Mouse (Mus musculus): ENCODE measurements around the gene Cers1. TPM values are rescaled to one million over a fixed set of nuclear protein-coding genes. Genes with fewer than 3 reads are reported as not detected.

Cers1 gene
- 2.7 TPM in 2 replicates for polyA plus RNA-seq (2012; rRNA removed)

GRCm38 (mm10) chr8:70315624-70316510 lies at the start of gene Cers1:
TSS of gene Cers1 (plus strand) at chr8:70315775.
- DNase-seq = peak; percentile 56
- 6% methylated on average over 66 of the region's 66 CpGs for WGBS
- peak within 1 kb of the TSS; percentile 61 for H3K4me3 ChIP-seq (replicated peaks; ENCODE audit: extremely low read depth, low read depth, low read length)
- TF ChIP-seq CTCF (IDR thresholded peaks at IDR 0.05; ENCODE audit: insufficient read depth, low read length) = no peak
- no peak for TF ChIP-seq POLR2A (IDR thresholded peaks at IDR 0.05; ENCODE audit: borderline replicate concordance, extremely low read depth, low read depth, low read length)
- H3K4me1 ChIP-seq (ENCODE audit: control insufficient read depth, insufficient read depth, low read length) = no peaks in the 10 kb centered on the region

DNA sequence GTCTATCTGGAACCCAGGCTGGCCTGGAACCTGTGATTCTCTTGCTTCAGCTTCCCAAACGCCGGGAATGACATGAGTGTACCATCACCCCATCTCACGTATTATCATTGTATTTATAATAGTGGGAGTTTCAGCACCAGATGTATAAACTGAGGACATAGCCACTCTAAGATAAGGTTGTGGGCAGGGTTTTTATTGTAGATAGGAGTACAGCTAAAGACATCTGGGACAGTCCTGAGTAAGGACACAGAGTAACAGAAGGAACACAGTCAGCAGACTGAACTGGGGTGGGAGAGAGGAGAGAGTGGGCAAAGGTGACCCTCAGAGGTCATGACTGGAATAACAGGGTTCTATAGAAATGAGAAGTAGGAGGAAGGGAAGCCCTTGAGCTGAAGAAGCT lies 47.9 kb upstream of the Cers1 start:
- no peak for TF ChIP-seq POLR2A (IDR thresholded peaks at IDR 0.05; ENCODE audit: borderline replicate concordance, extremely low read depth, low read depth, low read length)
- H3K4me1 ChIP-seq (ENCODE audit: control insufficient read depth, insufficient read depth, low read length) = no peaks in the 10 kb centered on the region; the same call in 1 of the 2 replicates
- H3K4me3 ChIP-seq (replicated peaks; ENCODE audit: extremely low read depth, low read depth, low read length) = no peak overlapping the region
- WGBS = 73% methylated on average over 3 of the region's 3 CpGs
- no peak for DNase-seq

- H3K4me3 ChIP-seq (replicated peaks; ENCODE audit: extremely low read depth, low read depth, low read length) = no peak overlapping the region
- peaks cover 4% of the 10 kb centered on the region; the same call in 1 of the 2 replicates for H3K4me1 ChIP-seq (ENCODE audit: control insufficient read depth, insufficient read depth, low read length)
- WGBS = 62% methylated on average over 5 of the region's 5 CpGs
- no peak for DNase-seq
- TF ChIP-seq POLR2A (IDR thresholded peaks at IDR 0.05; ENCODE audit: borderline replicate concordance, extremely low read depth, low read depth, low read length) (no peak), CTCF (IDR thresholded peaks at IDR 0.05; ENCODE audit: insufficient read depth, low read length) (no peak)
Measured at GRCm38 (mm10) chr8:70268311-70268710, 47.3 kb upstream of the Cers1 start.

DNA sequence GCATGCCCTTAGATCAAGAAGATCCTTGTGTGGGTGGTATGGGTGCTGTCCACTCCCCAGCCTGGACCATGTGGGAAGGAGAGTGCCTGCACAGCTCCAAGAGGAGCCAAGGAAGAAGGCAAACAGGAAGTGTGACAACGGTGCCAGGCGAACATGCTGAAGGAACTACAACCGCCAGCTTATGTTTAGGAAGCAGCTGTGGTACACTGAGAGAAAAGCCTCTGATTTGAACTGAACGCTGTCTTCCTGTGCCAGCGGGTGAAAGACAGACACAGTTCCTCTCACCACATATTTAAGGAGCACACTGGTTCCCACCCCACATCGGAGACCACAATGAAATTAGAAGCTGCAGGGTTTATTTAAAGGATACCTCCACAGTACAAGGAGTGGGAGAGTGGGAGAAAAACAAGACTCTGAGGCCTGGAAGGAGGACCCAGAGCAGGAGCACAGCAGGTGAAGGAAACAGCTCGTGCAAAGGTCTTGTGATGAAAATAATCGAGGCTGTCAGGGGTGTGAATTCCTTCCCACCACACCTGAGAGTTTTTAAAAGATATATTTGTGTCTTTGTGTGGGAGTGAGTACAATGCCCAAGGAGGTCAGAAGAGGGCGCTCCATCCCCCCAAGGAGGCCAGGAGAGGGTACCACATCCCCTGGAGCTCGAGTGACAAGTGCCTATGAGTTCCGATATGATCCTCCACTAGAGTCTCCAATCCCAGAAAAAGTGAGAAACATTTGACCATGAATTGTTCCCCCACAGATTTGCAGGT lies 46.6 kb upstream of the Cers1 start:
- Histone ChIP-seq H3K4me3 (replicated peaks; ENCODE audit: extremely low read depth, low read depth, low read length) (no peak overlapping the region), H3K4me1 (ENCODE audit: control insufficient read depth, insufficient read depth, low read length) (peaks cover 6% of the 10 kb centered on the region; the same call in 1 of the 2 replicates)
- DNase-seq = no peak
- TF ChIP-seq CTCF (IDR thresholded peaks at IDR 0.05; ENCODE audit: insufficient read depth, low read length) (peak; percentile 72), POLR2A (IDR thresholded peaks at IDR 0.05; ENCODE audit: borderline replicate concordance, extremely low read depth, low read depth, low read length) (no peak)
- 19% methylated on average over 11 of the region's 11 CpGs for WGBS

DNA sequence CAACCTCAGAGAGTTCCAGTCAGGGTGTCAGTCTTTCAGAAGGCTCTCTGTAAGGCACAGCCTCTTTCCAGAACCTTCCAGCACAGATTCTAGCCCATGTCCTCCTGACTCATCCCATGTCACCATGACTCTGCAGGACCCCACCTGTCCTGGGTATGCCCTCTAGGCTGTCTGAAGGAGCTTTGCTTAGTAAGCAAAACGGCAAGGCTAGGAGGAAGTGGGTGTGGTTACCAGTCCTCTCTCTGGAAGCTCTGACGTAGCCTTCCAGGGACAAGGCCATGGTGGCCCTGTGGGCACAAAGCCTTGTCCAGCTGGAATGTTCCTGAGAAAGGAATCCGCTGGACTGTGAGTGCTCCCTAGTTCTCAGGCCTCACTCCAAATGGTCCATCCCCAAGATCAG lies 42.6 kb upstream of the Cers1 start:
- 23% methylated on average over 3 of the region's 3 CpGs for WGBS
- H3K4me1 ChIP-seq (ENCODE audit: control insufficient read depth, insufficient read depth, low read length) = peaks cover 14% of the 10 kb centered on the region
- H3K4me3 ChIP-seq (replicated peaks; ENCODE audit: extremely low read depth, low read depth, low read length) = no peak overlapping the region
- TF ChIP-seq CTCF (IDR thresholded peaks at IDR 0.05; ENCODE audit: insufficient read depth, low read length) = no peak
- no peak for TF ChIP-seq POLR2A (IDR thresholded peaks at IDR 0.05; ENCODE audit: borderline replicate concordance, extremely low read depth, low read depth, low read length)
- DNase-seq = no peak

- DNase-seq = no peak
- TF ChIP-seq CTCF (IDR thresholded peaks at IDR 0.05; ENCODE audit: insufficient read depth, low read length) (no peak), POLR2A (IDR thresholded peaks at IDR 0.05; ENCODE audit: borderline replicate concordance, extremely low read depth, low read depth, low read length) (no peak)
- Histone ChIP-seq H3K4me1 (ENCODE audit: control insufficient read depth, insufficient read depth, low read length) (peaks cover 14% of the 10 kb centered on the region), H3K4me3 (replicated peaks; ENCODE audit: extremely low read depth, low read depth, low read length) (no peak overlapping the region)
Measured at GRCm38 (mm10) chr8:70274350-70274749, 41.2 kb upstream of the Cers1 start.

GRCm38 (mm10) chr8:70276476-70276875 lies 39.1 kb upstream of the Cers1 start:
- Histone ChIP-seq H3K4me3 (replicated peaks; ENCODE audit: extremely low read depth, low read depth, low read length) (no peak overlapping the region), H3K4me1 (ENCODE audit: control insufficient read depth, insufficient read depth, low read length) (peaks cover 14% of the 10 kb centered on the region)
- TF ChIP-seq CTCF (IDR thresholded peaks at IDR 0.05; ENCODE audit: insufficient read depth, low read length) = no peak
- no peak for TF ChIP-seq POLR2A (IDR thresholded peaks at IDR 0.05; ENCODE audit: borderline replicate concordance, extremely low read depth, low read depth, low read length)
- 65% methylated on average over 3 of the region's 3 CpGs for WGBS
- no peak for DNase-seq

DNA sequence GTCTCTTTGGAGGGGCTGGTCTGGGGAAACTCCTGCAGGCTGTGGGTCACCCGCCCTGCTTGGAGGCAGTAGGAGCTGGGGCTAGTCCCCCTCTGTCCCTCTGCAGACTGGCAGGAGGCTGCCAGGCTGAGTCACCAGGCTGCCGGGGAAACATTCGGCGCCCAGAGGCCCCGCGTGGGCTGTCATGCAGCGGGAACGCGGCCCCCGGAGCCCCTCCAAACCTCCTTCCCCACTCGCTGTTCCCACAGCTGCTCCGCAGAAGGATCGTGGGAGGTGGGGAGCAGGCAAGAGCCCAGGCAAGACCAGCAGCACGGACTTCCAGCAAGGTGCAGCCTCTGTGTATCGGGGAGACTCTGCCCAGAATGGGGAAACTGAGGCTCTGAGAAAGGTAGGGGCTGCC lies 37.4 kb upstream of the Cers1 start:
- WGBS = 48% methylated on average over 15 of the region's 15 CpGs
- no peak for TF ChIP-seq CTCF (IDR thresholded peaks at IDR 0.05; ENCODE audit: insufficient read depth, low read length)
- no peak for TF ChIP-seq POLR2A (IDR thresholded peaks at IDR 0.05; ENCODE audit: borderline replicate concordance, extremely low read depth, low read depth, low read length)
- Histone ChIP-seq H3K4me3 (replicated peaks; ENCODE audit: extremely low read depth, low read depth, low read length) (no peak overlapping the region), H3K4me1 (ENCODE audit: control insufficient read depth, insufficient read depth, low read length) (peaks cover 16% of the 10 kb centered on the region)
- DNase-seq = no peak

- H3K4me1 ChIP-seq (ENCODE audit: control insufficient read depth, insufficient read depth, low read length) = peaks cover 15% of the 10 kb centered on the region
- TF ChIP-seq POLR2A (IDR thresholded peaks at IDR 0.05; ENCODE audit: borderline replicate concordance, extremely low read depth, low read depth, low read length) = no peak
- TF ChIP-seq CTCF (IDR thresholded peaks at IDR 0.05; ENCODE audit: insufficient read depth, low read length) = no peak
- 43% methylated on average over 8 of the region's 8 CpGs for WGBS
- no peak for DNase-seq
- no peak overlapping the region for H3K4me3 ChIP-seq (replicated peaks; ENCODE audit: extremely low read depth, low read depth, low read length)
Measured at GRCm38 (mm10) chr8:70279266-70279665, 36.3 kb upstream of the Cers1 start.
